Mouse (Mus musculus): Measurements from ENCODE around the gene Tbc1d8. TPM values are rescaled to one million over a fixed set of nuclear protein-coding genes. Genes with fewer than 3 reads are reported as not detected.

The Tbc1d8 gene
- total RNA-seq, 2 experiments from 2014 or later, result 10.1 to 10.8 TPM

DNA sequence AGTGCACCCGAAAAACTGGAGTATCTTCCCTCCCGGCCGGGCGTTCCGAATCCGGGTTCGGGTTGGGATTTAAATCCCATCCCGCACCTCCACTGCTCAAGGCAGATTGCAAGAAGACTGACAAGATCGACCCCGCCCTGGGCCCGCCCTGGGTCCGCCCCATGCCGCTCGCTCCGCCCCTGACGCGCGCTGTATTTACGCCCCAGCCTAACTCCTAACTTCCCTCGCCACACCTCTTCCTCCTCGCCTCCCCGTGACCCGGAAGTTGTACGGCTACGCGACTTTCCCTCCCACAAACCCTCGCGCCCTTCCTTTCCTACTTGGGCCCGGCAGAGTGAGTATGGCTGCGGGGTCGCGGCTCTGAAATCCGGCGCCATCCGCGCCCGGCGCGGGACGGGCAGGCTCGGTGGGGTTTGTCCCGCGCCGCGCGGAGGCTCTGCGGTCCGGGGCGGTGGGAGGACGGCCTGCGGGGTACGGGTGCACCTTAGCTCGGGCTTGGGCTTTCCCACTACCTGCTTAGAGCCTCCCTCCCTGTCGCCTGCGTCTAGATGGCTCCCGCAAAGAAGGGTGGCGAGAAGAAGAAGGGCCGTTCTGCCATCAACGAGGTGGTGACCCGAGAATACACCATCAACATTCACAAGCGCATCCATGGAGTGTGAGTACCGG, 110.8 kb downstream of the Tbc1d8 start, which contains the start of gene Rpl31:
Gene Rpl31 (plus strand): TSS at position 242 of the 666 bp plus-strand sequence.
- peak; percentile 96 to 98 for DNase-seq (ENCODE audit: low spot score in 2 of 2)

DNA sequence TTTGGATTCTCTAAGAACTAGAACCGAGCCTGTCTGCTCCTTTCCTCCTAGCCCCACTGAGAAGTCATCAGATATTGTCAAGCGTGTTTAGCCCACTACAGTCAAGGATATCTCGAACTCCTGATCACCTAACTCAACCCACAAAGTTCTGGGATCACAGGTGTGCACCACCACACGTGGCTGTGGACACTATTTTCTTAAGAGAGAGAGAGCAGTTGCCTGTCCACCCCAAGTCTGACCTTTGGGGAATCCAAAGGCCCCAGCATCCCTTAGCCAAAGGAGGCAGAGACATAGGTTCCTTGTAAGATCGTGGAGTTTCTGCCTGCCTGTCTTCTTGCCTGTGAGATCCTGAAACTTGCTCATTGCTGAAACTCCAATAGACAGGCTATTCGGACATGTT, 111.5 kb downstream of the Tbc1d8 start:
- no peak for DNase-seq (ENCODE audit: low spot score in 2 of 2)

DNA sequence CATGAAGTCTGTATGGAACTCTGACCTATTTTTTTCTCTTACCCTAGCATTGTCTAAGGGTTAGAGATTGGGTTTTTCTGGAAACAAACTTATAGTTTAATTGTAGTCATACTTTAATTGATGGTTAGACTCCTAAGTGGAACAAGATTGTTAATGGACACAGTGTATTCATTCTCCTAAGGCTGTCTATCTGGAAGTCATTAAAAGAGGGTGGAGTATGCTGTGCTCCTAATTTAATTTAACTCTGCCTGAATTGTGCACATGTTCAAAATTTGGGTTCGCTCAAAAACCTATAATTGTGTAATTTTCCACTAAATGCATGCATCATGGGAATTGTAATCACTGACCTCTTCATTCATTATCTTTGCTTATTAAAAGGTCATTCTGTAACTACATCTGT, 113.0 kb downstream of the Tbc1d8 start:
- no peak for DNase-seq (ENCODE audit: low spot score in 2 of 2)

DNA sequence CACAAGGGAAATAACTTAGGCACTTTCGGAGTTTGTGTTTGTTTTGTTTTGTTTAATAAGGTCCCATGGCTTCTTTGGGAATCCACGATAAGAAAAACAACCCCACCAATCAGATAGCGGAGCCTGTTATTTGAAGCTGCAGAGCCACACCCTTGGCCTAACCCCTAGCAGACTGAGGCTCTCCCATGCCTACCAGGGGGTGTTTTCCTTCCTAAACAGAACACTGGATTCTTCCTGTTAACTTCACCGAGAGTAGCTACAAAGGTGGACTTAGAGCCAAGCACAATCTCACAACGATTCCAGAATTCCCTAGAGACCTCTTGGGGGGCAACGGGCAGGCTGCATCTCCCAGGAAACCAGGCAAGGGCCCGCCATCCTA, 116.1 kb downstream of the Tbc1d8 start:
- no peak for DNase-seq (ENCODE audit: low spot score in 2 of 2)

DNA sequence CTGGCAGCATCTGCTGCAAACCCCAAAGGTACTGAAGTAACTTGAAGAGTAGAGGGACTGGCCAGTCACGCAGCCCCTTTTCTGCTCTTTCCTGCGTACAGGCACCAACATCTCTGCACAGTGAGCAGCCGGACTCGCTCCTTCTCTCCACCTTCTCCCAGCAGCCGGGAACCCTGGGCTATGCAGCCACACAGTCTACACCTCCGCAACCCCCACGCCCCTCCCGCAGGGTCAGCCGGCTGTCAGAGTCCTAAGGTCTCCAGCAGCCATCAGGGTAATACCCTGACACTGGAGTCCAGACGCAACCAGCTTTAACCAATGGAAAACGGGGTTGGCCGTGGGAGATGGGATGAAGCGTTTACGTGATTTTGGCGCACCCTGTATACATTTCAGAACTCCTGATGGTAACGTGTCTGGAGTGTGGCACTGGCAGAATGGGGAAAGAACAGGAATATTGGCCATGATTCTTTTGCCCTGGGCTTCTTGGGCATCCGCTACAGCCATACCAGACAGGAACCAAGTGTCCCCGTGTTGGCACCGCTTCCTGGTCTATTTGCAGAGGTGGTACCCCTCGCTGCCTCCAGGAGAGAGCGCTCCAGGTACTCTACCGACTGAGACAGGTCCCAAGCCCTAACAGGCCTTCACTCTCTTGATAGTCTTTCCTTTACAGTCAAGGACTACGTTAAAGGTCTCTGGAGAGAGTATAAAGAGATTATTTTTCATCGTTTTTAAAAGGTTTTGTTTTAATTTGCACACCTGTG, 116.6 kb downstream of the Tbc1d8 start:
- DNase-seq (ENCODE audit: low spot score in 2 of 2), result no peak

DNA sequence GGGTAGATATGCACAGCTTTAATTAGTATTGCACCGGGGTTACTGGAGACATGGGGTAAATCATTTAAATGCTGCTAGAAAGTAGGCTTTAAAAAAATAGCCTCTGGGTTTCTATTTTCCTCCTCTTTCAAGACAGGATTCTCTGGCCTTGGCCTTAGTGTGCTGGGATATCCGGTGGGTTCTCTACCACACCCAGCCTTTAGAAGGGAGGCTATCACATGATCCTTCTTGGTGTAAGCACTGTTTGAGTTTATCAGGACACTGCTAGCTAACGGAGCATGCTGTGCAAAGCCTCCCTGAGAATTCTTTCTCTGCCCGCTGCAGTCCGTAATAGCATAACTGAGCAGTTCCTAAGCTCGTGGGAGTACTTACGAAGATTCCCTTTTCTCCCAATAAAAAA, 129.1 kb downstream of the Tbc1d8 start:
- DNase-seq (ENCODE audit: low spot score in 2 of 2), result no peak

DNA sequence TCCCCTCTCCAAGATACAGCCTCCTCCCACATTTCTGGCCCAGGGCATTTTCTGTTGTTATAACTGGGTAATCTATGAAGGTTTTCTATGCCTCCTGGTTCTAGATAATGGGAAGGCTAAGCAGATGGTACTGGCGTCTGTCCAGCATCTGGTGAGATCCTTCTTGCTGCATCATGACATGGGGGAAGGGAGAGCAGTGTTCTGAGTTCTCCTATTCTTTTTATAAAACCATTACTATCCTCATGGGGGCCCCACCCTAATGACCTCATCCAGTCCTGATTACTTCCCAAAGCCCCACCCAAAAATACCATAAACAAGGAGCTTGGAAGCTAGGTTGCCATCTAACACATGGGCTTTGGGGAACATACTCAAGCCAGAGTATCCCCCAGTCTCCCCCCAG, 129.6 kb downstream of the Tbc1d8 start:
- no peak for DNase-seq (ENCODE audit: low spot score in 2 of 2)

DNA sequence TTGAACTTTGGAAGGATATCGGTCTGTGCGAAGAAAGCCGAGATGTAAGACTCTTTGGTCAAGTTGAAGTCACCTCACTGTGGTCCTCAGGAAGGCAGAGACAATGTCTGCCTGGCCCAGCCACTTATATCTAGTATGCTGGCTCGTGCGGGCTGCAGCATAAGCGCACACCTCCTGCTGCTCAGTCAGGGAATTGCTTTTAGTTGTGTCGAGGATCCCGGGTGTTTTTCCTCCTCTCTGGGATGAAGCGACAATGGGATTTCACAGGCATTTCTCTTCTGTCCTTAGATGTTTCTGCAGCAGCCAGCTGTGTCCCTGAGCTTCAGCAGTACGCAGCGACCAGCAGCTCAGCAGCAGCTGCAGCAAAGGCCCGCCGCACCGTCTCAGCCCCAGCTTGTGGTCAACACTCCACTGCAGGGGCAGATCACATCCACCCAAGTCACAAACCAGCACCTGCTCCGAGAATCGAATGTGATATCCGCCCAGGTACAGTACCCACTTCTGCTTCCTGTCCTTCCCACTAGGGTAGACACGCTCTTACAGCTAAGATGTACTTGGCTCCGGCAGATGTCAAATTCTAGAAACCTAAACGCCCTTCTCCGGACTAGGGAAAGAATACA, 133.5 kb downstream of the Tbc1d8 start:
- no peak for DNase-seq (ENCODE audit: low spot score in 2 of 2)

DNA sequence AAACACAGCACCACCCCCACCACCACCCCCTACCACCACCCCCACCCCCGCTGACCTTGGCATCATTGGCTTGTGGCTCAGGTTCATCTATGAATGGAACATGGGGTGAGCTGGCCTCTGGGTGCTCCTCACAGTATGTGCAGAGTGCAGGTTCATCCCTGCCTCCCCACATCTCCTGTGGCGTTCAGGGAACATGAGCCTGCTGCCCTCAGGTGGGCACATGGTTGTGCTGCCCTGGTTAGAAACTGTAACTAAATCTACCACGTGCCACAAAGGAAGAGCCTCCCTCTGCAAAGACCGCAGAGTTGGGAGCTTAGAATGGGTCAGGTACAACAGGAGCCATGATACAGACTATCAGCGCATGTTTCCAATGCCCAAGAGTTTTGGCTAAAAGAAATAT, 135.3 kb downstream of the Tbc1d8 start:
- DNase-seq (ENCODE audit: low spot score in 2 of 2), result no peak

DNA sequence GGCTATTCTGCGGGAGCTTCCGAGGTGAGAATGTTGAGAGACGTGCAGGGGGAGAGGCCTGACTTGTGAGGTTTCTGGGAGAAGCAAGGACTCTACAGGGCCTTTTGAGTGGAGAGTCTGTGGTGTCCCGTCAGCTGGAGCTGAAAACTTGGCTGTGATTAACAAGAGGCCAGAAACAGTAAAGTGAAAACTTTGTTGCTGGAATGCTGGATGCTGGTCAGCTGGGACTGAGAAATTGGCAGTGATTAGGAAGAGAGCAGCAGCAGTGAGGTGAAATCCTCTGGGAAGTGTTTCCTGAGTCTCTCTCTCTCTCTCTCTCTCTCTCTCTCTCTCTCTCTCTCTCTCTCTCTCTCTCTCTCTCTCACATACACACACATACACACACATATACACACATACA, 136.7 kb downstream of the Tbc1d8 start:
- no peak for DNase-seq (ENCODE audit: low spot score in 2 of 2)

DNA sequence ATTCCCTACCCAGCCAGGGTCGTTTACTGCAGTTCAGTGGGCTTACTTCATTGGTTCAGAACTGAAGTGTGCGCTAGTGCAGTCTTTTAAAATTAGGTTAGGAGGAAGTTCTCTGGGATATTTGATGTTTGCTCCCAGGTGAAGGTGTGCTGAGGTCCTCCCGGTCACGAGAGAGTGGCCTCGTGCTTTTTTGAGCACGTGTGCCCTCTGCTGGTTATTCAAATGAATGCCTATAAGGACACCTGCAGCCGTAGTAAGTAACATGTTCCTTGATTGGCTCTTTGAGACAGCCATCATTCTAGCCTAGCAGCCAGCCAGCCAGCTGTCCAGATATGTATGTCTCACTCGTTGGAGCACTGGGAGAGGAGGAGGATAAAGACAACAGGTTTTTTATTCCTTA, 137.9 kb downstream of the Tbc1d8 start:
- peak in 1 of 2 experiments; percentile 13 for DNase-seq (ENCODE audit: low spot score in 2 of 2)

DNA sequence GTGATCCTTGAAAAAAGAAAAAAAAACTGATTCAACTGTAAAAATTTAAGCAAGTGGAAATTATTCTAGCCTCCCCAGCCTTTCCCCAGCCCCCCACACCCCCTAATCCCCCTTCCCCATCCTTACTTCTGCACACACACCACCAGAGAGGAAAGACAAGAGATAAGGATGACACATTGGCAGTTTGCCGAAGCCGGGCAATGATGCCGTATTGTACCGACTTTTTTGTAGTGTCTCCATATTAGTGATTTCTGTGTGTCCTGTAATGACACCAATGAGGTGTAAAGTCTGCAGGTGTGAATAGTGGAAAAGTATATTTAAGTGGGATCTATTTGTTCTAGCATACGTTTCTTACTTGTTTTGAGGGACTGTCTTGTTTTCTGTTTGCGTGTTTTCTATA, 138.4 kb downstream of the Tbc1d8 start:
- no peak for DNase-seq (ENCODE audit: low spot score in 2 of 2)

DNA sequence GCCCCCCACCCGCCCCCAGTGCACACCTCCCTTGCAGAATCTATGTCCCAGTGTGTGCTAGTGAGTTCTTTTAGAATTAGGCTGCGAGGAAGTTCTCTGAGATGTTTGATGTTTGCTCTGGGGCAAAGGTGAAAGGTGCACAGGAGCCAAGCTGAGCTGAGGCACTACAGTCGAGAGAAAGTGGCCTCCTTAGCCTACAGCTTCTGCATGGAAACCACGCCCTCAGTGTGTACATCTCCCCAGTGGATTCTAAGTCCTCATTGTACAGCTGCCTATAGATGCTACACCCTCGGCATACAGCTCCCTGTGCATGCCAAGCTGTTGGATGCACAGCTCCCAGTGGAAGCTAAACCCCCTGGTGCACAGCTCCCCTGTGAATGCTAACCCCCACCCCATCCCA, 139.1 kb downstream of the Tbc1d8 start:
- no peak for DNase-seq (ENCODE audit: low spot score in 2 of 2)

DNA sequence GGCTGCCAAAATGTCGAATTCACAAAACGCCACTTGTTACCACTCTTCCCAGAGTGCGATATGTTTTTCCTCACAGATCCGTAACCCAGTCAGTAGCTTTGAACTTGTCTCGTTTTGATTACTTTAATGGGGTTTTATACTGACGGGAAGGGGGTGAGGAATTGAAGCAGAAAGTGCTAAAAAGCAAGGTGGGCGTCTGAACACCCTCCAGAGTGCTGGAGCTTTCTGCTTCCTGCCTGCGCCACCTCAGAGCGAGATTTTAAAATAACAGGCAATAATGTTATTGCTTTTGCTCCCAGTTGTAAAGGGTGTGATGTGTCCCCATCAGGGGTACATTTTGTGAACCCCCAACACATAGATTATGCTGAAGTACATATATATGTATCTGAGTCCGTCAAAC, 139.7 kb downstream of the Tbc1d8 start:
- no peak for DNase-seq (ENCODE audit: low spot score in 2 of 2)

DNA sequence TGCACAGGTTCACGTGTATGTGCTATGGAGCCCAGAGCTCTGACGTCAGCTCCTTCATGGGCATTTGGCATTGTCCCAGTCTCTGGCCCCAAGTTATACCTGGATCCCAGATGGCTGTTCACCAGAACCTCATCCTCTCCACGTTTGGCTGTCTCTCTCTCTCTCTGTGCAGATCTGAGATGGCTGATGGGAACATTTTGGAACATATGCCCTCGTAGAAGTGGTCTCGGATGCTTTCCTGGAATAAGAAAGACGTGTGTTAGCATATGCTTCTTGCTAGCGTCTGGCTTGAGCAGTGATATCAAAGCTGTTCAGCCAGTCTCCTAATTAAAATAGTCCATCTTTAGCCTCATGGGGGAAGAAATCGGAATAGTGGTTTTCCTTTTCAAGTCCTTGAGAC, 141.8 kb downstream of the Tbc1d8 start:
- DNase-seq (ENCODE audit: low spot score in 2 of 2), result no peak

DNA sequence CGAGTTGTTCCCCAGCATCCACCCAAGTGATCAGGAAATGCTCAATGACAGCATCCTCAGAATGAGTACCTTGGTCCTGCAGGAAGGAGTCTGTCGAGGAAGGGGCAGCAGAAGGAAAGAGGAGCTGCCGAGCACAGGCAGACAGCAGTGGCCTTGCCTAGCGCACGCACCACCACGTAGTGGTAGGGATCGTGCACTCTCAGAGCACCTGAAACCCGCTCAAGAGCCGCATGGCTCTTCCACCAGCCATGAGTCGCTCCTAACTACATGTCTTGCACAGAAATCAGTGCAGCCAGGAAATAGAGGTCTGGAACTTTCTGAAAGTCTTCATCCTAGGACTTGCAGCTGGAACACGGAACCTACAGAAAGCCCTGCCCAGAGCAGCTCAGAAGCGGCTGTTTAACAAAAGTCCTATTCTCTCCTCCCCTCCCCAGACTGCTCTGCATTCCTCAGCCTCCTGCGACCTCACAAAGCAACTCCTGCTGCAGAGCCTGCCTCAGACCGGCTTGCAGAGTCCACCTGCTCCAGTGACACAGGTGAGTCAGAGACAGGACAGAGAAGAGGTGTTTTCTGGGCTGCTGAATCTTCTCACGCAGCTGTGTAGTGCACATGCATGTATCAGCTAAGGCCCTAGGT, 142.9 kb downstream of the Tbc1d8 start:
- no peak for DNase-seq (ENCODE audit: low spot score in 2 of 2)

DNA sequence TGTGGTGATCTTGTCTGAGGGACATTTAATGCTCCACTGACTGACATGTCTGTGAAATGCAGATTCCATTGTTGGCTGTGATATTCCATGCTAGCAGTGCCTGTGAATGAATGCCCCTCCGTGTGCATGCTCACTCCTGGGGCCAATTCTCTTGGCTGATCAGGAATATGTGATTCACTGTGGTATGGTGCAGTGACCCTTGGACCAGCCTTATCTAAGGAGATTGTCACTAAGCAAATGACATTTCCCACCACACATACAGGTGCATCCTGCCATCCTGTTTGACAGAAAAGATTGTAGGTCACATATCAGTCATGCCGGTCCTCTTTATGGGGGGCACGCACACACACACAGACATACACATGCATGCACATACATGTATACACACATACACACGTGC, 146.1 kb downstream of the Tbc1d8 start:
- no peak for DNase-seq (ENCODE audit: low spot score in 2 of 2)

DNA sequence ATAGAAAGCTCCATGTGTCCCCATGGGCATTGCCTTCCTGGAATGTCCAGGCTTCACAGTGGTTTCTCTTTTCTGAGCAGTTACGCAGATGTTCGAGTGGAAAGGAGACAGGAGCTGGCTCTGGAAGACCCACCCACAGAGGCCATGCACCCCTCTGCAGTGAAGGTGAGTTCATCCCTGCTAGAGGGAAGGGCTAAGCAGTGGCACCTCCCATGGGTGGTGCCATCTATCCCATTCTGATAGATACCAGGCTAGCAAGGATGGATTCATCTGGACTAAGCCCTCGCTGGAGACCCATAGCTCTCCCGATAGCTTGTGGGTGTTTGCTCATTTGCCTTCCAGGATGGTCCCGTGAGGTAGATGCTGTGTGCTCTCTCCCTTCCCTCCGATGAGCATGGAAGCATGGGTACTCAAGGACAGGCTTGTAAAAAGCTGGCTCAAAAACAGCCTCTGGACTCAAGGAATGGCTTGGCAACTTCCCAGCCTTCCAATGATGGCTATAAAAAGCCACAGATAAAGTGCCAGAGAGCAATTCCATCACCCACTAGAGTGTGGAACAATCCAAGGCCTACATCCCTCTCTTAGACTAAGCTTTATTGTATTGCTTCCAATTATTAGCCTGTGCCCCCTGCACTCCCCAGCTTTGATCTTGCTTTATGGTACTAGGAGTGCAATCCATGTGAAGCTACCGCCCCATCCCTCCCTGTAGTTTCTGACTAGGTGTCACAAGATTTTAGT, 147.5 kb downstream of the Tbc1d8 start:
- DNase-seq (ENCODE audit: low spot score in 2 of 2), result no peak

DNA sequence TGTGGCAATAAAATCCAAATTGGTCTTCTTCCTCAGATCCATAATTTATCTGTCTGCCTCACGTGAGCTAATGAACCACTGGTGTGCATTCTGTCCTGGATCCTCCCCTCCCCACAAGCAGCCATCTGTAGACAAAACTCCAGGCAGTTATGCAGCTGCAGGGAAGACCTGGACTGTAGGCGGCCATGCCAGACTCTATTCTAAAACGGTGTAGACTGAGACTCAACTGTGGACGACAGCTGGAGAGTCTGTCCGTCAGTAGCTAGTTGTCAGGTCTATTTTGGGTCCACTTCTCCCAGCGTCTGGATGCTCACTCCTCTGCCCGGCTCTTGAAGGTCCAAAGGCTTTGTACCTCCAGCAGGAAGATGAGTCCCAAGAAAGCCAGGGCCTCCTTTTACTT, 151.0 kb downstream of the Tbc1d8 start:
- DNase-seq (ENCODE audit: low spot score in 2 of 2), result no peak

DNA sequence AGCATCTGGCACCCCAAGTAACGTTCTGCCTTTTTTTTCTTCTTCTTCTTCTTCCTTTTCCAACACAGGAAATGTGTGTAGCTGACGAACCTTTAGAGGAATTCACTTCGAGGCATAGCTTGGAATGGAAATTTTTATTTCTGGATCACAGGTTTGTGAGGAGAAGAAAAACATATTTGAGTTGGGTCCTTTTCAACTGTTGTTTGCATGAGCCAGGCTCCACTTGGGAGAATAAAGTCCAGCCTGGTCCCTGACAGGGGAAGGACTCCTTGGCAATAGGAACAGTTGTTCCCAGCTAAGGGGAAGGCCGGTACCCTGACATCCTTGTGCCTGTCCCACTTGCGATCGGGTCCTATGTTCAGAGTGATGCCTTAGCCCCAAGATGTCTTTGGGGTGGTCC, 153.3 kb downstream of the Tbc1d8 start:
- DNase-seq (ENCODE audit: low spot score in 2 of 2), result no peak

DNA sequence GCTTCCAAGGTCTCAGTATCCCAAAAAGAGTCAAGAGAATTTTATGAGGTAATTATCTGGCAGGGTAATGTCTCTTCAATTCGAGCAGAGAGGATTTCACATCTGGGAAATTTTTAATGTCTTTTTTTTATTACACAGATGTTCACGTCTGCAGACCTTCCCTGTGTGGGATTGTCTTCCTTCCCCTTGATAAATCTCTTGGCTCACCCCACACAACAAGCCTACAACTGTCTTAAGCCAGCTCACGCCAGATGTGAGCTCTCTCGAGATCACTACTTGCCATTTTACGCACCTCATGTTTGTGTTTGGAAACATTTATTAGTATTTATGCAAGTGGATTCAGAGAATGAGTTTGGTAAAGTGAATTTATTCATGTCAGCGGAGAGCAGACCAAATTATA, 156.6 kb downstream of the Tbc1d8 start:
- DNase-seq (ENCODE audit: low spot score in 2 of 2), result no peak
